Mouse (Mus musculus): Measurements from ENCODE around the gene Gpm6b. TPM values are rescaled to one million over a fixed set of nuclear protein-coding genes. Genes with fewer than 3 reads are reported as not detected.
A peak's percentile ranks its signal among the peaks of the same experiment; 100 is the strongest.

Gene Gpm6b
- polyA plus RNA-seq, 1 experiment from 2014 or later: 441 TPM

DNA sequence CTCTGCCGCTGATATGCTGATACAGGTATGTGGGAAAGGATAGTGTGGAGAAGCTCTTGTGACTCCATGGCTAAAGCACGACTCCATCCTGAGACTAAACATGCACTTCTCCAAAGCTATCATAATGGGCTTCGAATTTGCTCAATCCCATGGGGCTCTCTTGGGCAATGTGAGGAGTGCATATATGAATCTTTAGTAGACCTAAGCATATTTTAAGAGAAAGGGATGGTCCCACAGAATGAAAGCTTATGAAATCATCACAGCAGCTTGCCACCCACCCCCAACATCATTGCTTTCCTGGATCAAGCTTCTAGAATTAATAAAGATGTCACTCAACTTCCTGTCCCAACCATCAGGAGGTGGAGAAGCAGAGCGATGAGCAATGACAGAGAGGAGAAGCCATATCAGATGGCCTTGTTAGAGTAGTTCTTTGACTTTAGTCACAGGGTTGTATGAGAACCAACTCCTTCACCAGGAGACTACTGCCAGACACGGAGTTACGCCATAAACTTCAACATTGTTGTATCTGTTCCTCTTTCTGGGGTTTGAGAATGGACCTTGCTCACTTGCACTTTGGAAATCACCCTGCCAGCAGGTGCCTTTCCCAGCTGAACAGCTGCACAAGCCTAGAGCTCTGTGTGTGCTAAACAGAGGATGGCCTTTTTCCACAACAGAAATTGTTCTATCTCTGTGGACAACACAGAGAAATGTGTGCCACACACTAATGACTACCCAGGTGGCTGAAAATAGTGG is 8.0 kb upstream of the Gpm6b start:
- ATAC-seq: no peak
- no peak overlapping the region for H3K4me3 ChIP-seq (replicated peaks; ENCODE audit: low read length)
- 87% methylated on average over 6 of the region's 6 CpGs for WGBS
- no peak overlapping the region for H3K4me2 ChIP-seq (ENCODE audit: low read length)
- no peaks in the 10 kb centered on the region for H3K36me3 ChIP-seq (ENCODE audit: control insufficient read depth, insufficient read depth)
- no peak overlapping the region for H3K9ac ChIP-seq (replicated peaks; ENCODE audit: low read depth, low read length)
- H3K27ac ChIP-seq (ENCODE audit: low read length): no peak overlapping the region
- no peaks in the 10 kb centered on the region for H3K4me1 ChIP-seq (replicated peaks; ENCODE audit: control insufficient read depth, insufficient read depth, low read length)
- no peaks in the 10 kb centered on the region for H3K9me3 ChIP-seq (ENCODE audit: control insufficient read depth, low read length)
- no peaks in the 10 kb centered on the region for H3K27me3 ChIP-seq (replicated peaks; ENCODE audit: control insufficient read depth, insufficient read depth, low read length)

DNA sequence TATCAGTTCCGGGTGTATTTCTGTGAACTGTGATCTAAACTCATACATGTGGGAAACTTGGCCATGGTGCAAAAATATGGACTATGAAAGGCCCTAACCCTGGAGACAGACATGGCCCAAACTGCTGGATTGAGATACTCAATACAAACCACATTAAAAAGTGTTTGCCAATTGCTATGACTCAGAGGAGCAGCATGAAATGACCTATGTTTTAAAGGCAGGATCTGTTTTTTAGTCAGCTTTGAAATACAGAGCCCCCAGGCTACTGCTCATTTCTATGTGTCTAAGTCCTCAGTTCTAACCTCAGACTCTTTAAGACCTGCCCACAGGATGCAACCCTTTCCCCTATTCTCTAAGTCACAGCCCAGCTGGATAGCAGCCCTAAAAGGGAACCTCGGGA is 2.6 kb upstream of the Gpm6b start:
- WGBS: 54% methylated on average over 2 of the region's 2 CpGs
- no peaks in the 10 kb centered on the region for H3K36me3 ChIP-seq (ENCODE audit: control insufficient read depth, insufficient read depth)
- H3K4me3 ChIP-seq (replicated peaks; ENCODE audit: low read length): no peak overlapping the region
- H3K9me3 ChIP-seq (ENCODE audit: control insufficient read depth, low read length): no peaks in the 10 kb centered on the region
- H3K9ac ChIP-seq (replicated peaks; ENCODE audit: low read depth, low read length): no peak overlapping the region
- H3K4me1 ChIP-seq (replicated peaks; ENCODE audit: control insufficient read depth, insufficient read depth, low read length): peaks cover 3% of the 10 kb centered on the region
- H3K27me3 ChIP-seq (replicated peaks; ENCODE audit: control insufficient read depth, insufficient read depth, low read length): no peaks in the 10 kb centered on the region
- H3K27ac ChIP-seq (ENCODE audit: low read length): no peak overlapping the region
- H3K4me2 ChIP-seq (ENCODE audit: low read length): no peak overlapping the region
- ATAC-seq: no peak

DNA sequence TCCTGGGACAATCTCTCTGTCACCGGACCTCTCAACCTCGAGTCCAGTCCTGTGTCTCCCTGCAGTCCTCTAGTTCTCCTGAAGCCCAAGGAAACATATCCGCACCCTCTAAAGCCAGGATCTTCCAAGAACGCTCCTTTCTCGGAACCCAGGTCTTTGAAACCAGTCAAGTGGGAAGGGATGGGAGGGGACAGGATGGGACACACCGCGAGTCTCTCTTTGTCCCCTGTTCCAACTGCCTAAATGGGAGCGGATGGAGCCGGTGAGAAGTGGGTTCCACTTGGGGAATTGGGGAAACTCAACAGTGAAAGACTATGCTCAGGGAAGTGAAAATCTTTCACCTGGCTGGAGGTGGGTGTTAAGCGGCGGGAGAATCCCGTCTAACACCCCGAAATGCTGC is 809 bp downstream of the Gpm6b start:
- no peaks in the 10 kb centered on the region for H3K9me3 ChIP-seq (ENCODE audit: control insufficient read depth, low read length)
- peak overlapping the region; percentile 64 for H3K4me2 ChIP-seq (ENCODE audit: low read length)
- ATAC-seq: peak; percentile 35
- peak overlapping the region; percentile 76 for H3K9ac ChIP-seq (replicated peaks; ENCODE audit: low read depth, low read length)
- 23% methylated on average over 13 of the region's 13 CpGs for WGBS
- peak overlapping the region; percentile 35 for H3K27ac ChIP-seq (ENCODE audit: low read length)
- H3K36me3 ChIP-seq (ENCODE audit: control insufficient read depth, insufficient read depth): no peaks in the 10 kb centered on the region
- H3K4me1 ChIP-seq (replicated peaks; ENCODE audit: control insufficient read depth, insufficient read depth, low read length): peaks cover 3% of the 10 kb centered on the region
- H3K27me3 ChIP-seq (replicated peaks; ENCODE audit: control insufficient read depth, insufficient read depth, low read length): no peaks in the 10 kb centered on the region
- peak overlapping the region; percentile 66 for H3K4me3 ChIP-seq (replicated peaks; ENCODE audit: low read length)

DNA sequence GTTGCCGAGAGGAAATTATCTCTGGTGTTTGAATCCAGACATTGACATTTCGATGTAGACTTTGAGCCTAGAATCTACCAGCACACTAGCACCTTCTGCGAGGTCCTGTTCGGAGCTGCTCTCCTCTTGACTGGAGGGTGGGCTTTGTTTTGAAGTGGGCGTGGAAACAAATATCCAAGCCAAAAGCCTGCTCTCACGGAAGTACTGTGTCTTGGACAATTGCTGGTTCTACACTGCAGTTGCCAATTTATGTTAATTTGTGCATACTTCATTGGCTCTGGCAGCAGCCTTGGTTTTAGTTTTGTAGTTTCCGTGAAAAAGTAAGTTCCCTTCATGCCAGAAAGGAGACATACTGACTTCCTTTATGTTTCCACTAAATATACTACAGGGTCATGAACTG is 2.0 kb downstream of the Gpm6b start:
- Histone ChIP-seq H3K27ac (ENCODE audit: low read length) (0 out of 2 replicates have a peak overlapping the region, but pooled peaks have one; percentile 15), H3K4me1 (replicated peaks; ENCODE audit: control insufficient read depth, insufficient read depth, low read length) (peaks cover 3% of the 10 kb centered on the region), H3K36me3 (ENCODE audit: control insufficient read depth, insufficient read depth) (no peaks in the 10 kb centered on the region), H3K4me3 (replicated peaks; ENCODE audit: low read length) (peak overlapping the region; percentile 10), H3K9me3 (ENCODE audit: control insufficient read depth, low read length) (no peaks in the 10 kb centered on the region), H3K4me2 (ENCODE audit: low read length) (peak overlapping the region; percentile 30; the same call in 1 of the 2 replicates), H3K27me3 (replicated peaks; ENCODE audit: control insufficient read depth, insufficient read depth, low read length) (no peaks in the 10 kb centered on the region), H3K9ac (replicated peaks; ENCODE audit: low read depth, low read length) (no peak overlapping the region)
- peak; percentile 55 for ATAC-seq
- WGBS: 29% methylated on average over 7 of the region's 7 CpGs

DNA sequence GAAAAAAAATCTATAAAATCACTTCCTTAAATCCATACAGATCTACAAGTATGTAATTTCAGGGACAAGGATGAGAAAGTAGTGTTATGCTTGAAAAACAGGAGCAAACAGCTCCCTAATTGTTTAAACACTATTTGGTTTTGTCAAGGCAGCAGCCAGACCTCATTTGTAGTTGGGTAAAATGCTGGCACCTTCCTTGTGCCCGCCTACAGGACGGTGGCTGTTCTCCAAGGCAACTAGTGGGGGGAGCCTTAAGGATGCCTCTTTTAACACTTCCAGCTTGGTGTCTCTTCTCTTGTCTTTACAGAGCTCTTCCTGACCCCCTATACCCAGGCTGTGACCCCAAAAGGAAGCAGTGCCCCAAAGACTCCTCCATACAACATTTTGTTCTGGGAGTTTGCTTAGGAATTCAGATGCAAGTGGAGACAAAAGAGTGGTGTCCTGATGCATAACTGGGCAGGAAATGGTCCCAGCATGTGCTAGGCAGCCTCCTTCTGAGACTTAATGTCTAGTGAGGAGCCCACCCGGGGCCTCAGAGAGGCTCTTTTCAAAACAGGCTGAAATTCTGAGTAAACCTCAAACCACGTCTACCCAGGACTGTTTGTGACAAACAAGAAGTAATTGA is 4.7 kb downstream of the Gpm6b start:
- no peak for ATAC-seq
- WGBS: 67% methylated on average over 4 of the region's 4 CpGs

DNA sequence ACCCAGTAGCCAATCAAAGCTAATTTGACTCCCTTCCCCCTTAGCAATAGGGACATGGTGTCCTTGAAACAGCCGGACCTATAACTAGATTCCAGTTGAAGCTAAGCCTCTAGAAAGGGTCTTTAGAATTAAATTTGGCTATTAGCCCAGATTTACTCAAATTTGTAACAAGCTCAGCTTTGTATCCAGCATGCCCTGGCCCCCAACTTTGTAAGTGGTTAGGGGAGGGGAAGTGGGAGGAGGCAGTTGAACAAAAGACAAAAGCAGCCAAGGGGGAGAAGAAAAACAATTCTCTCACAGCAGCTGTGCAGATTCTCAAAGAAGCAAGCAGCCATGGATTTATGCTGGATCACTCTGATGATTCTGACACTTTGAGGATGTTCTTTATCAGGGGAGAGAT is 32.8 kb downstream of the Gpm6b start:
- peak; percentile 85 for ATAC-seq
- no peak overlapping the region for H3K9ac ChIP-seq (replicated peaks; ENCODE audit: low read depth, low read length)
- WGBS: 19% methylated on average over 1 of the region's 1 CpGs

More for the DNA sequence above, 4.7 kb downstream of the Gpm6b start:
- Histone ChIP-seq H3K9me3 (ENCODE audit: control insufficient read depth, low read length) (no peaks in the 10 kb centered on the region), H3K4me2 (ENCODE audit: low read length) (no peak overlapping the region), H3K4me3 (replicated peaks; ENCODE audit: low read length) (no peak overlapping the region), H3K27ac (ENCODE audit: low read length) (no peak overlapping the region), H3K4me1 (replicated peaks; ENCODE audit: control insufficient read depth, insufficient read depth, low read length) (peaks cover 3% of the 10 kb centered on the region), H3K36me3 (ENCODE audit: control insufficient read depth, insufficient read depth) (no peaks in the 10 kb centered on the region), H3K27me3 (replicated peaks; ENCODE audit: control insufficient read depth, insufficient read depth, low read length) (no peaks in the 10 kb centered on the region), H3K9ac (replicated peaks; ENCODE audit: low read depth, low read length) (no peak overlapping the region)

DNA sequence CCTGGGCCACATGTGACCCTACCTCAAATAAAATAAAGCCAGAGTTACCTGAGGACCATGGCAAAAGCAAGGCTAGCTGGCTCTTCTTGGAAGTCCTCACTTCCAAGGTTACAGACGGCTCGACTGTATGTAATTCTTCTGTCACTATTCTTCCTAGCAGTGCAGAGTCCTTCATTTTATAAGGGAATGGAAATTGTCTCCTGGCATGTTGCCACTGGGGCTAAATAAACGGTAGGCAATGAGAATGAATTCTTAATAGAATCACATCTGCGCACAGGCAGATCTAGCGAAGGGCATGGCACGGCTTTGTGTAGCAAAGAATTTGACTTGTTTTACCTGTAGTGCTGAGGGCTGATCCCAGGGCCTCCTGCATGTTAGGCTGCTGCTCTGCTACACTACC is 33.9 kb downstream of the Gpm6b start:
- Histone ChIP-seq H3K9ac (replicated peaks; ENCODE audit: low read depth, low read length) (no peak overlapping the region), H3K27ac (ENCODE audit: low read length) (no peak overlapping the region), H3K4me2 (ENCODE audit: low read length) (no peak overlapping the region), H3K4me1 (replicated peaks; ENCODE audit: control insufficient read depth, insufficient read depth, low read length) (peaks cover 4% of the 10 kb centered on the region; the same call in 1 of the 2 replicates), H3K27me3 (replicated peaks; ENCODE audit: control insufficient read depth, insufficient read depth, low read length) (no peaks in the 10 kb centered on the region), H3K36me3 (ENCODE audit: control insufficient read depth, insufficient read depth) (no peaks in the 10 kb centered on the region), H3K4me3 (replicated peaks; ENCODE audit: low read length) (no peak overlapping the region), H3K9me3 (ENCODE audit: control insufficient read depth, low read length) (no peaks in the 10 kb centered on the region)
- WGBS: 37% methylated on average over 6 of the region's 6 CpGs
- peak; percentile 35; the same call in 1 of the 2 replicates for ATAC-seq

More for the DNA sequence above, 32.8 kb downstream of the Gpm6b start:
- no peak overlapping the region for H3K4me3 ChIP-seq (replicated peaks; ENCODE audit: low read length)
- H3K27ac ChIP-seq (ENCODE audit: low read length): peak overlapping the region; percentile 79
- no peaks in the 10 kb centered on the region for H3K9me3 ChIP-seq (ENCODE audit: control insufficient read depth, low read length)
- H3K36me3 ChIP-seq (ENCODE audit: control insufficient read depth, insufficient read depth): no peaks in the 10 kb centered on the region
- H3K27me3 ChIP-seq (replicated peaks; ENCODE audit: control insufficient read depth, insufficient read depth, low read length): no peaks in the 10 kb centered on the region
- peaks cover 4% of the 10 kb centered on the region; the same call in 1 of the 2 replicates for H3K4me1 ChIP-seq (replicated peaks; ENCODE audit: control insufficient read depth, insufficient read depth, low read length)
- no peak overlapping the region for H3K4me2 ChIP-seq (ENCODE audit: low read length)

DNA sequence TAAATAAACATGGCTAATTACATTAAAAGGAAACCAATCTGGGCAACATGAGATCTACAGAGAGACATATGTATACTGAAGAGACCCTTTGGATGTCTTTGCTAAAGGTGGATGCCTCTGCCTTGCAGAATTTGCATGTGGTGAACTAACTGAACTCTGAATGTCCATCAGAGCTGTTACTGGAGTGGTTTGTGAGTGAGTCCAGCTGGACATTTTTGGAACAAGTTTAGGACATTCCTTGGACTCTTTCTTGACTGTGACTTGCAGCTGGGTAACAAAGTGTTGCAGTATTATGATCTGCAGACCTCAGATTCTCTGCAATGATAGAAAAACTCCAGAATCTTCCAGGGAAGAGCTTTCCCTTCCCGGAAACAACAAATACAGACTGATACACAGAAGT is 41.1 kb downstream of the Gpm6b start:
- no peak overlapping the region for H3K4me2 ChIP-seq (ENCODE audit: low read length)
- H3K4me1 ChIP-seq (replicated peaks; ENCODE audit: control insufficient read depth, insufficient read depth, low read length): no peaks in the 10 kb centered on the region
- H3K27me3 ChIP-seq (replicated peaks; ENCODE audit: control insufficient read depth, insufficient read depth, low read length): no peaks in the 10 kb centered on the region
- no peak overlapping the region for H3K4me3 ChIP-seq (replicated peaks; ENCODE audit: low read length)
- H3K9me3 ChIP-seq (ENCODE audit: control insufficient read depth, low read length): no peaks in the 10 kb centered on the region
- ATAC-seq: no peak
- H3K9ac ChIP-seq (replicated peaks; ENCODE audit: low read depth, low read length): no peak overlapping the region
- no peaks in the 10 kb centered on the region for H3K36me3 ChIP-seq (ENCODE audit: control insufficient read depth, insufficient read depth)
- 80% methylated on average over 1 of the region's 1 CpGs for WGBS
- no peak overlapping the region for H3K27ac ChIP-seq (ENCODE audit: low read length)

DNA sequence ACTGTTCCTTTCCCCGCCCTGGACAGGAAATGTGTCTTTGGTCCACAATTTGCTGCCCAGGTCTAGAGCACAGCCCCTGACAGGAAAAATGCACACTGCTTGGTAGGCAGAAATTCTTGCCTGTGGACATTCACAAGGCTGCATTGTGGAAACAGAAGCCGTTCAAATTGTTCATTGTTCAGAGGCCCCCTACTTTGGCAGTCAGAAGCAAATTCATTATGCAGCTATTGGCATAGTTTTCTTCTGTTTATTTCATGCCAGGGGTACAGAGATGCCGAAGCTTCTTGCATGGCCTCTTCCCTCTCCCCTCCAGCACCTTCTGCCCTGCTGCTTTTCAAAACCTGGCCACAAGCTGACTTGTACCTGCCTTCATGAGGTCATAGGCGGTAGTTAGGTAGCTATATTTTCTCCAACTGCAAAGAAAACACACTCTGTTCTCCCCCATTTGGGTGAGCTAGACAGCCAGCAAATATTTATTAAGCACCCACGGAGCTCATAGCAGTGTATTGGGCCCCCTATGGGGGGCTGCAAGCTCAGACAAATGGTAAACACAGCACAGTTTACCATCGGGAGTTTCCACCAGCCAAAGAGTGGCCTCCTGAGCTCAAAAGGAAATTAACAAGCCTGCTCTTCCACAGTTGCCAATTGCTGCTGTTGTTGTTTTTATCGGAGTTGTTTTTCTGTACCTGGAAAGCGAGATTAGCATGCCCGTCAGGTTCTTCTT is 48.2 kb downstream of the Gpm6b start:
- H3K36me3 ChIP-seq (ENCODE audit: control insufficient read depth, insufficient read depth): no peaks in the 10 kb centered on the region
- H3K9ac ChIP-seq (replicated peaks; ENCODE audit: low read depth, low read length): no peak overlapping the region; the same call in 1 of the 2 replicates
- peak overlapping the region; percentile 85 for H3K27ac ChIP-seq (ENCODE audit: low read length)
- no peaks in the 10 kb centered on the region for H3K27me3 ChIP-seq (replicated peaks; ENCODE audit: control insufficient read depth, insufficient read depth, low read length)
- peaks cover 21% of the 10 kb centered on the region for H3K4me1 ChIP-seq (replicated peaks; ENCODE audit: control insufficient read depth, insufficient read depth, low read length)
- H3K9me3 ChIP-seq (ENCODE audit: control insufficient read depth, low read length): no peaks in the 10 kb centered on the region
- no peak overlapping the region for H3K4me3 ChIP-seq (replicated peaks; ENCODE audit: low read length)
- 28% methylated on average over 9 of the region's 9 CpGs for WGBS
- peak; percentile 83 for ATAC-seq
- peak overlapping the region; percentile 21 for H3K4me2 ChIP-seq (ENCODE audit: low read length)
